Mouse (Mus musculus) erythroblast, embryonic 14.5 days (primary cell): ENCODE data around the gene Kri1.
"Not testable (repeated sequence)": the region's sequence is repeated elsewhere in the genome, so short reads cannot be mapped to it uniquely, and the experiment has no call there.

Experiments used
- GATA1 ChIP-seq: IDR thresholded peaks from 2 replicates; pipeline ENCODE4 v1.6.1; 2012; ENCODE audit warnings: low read length, inconsistent platforms, mixed read lengths
- TAL1 ChIP-seq: IDR thresholded peaks from 3 replicates; pipeline ENCODE4 v1.6.1; 2012; ENCODE audit warnings: low read length, inconsistent platforms, mixed read lengths

DNA sequence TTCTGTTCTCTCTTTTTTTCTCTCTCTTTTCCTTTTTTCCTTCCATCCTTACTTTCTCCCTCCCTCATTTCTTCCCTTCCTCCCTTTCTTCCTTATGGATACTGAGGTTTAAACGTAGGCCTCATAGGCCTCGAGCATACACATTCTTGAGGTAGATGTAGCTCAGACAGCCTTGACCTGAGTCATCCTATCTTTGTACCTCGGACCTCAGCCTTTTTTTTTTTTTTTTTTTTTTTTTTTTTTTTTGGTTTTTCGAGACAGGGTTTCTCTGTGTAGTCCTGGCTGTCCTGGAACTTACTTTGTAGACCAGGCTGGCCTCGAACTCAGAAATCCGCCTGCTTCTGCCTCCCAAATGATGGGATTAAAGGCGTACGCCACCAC lies 35.1 kb upstream of the Kri1 start:
- not testable (repeated sequence) for TF ChIP-seq TAL1, GATA1
